Mouse (Mus musculus) layer of hippocampus, adult 9-11 months (tissue): ENCODE results near the gene Mab21l3.

Experiments used
- DNase-seq: peaks from one replicate; pipeline ENCODE4 v3.0.0; 2022

The Mab21l3 gene

GRCm38 (mm10) chr3:101800596-101801018 is 48.2 kb downstream of the Mab21l3 start:
- no peak for DNase-seq

- no peak for DNase-seq
Observed at GRCm38 (mm10) chr3:101799852-101800595, 48.7 kb downstream of the Mab21l3 start.

- no peak for DNase-seq
Observed at GRCm38 (mm10) chr3:101797830-101798709, 50.7 kb downstream of the Mab21l3 start.

- DNase-seq, result no peak
Observed at GRCm38 (mm10) chr3:101796212-101796611, 52.5 kb downstream of the Mab21l3 start.

- DNase-seq, result no peak
Observed at GRCm38 (mm10) chr3:101795387-101796039, 53.2 kb downstream of the Mab21l3 start.

GRCm38 (mm10) chr3:101794666-101795065 is 54.1 kb downstream of the Mab21l3 start:
- DNase-seq, result no peak

- DNase-seq, result no peak
Observed at GRCm38 (mm10) chr3:101794026-101794425, 54.7 kb downstream of the Mab21l3 start.

- DNase-seq, result no peak
Observed at GRCm38 (mm10) chr3:101792191-101792590, 56.6 kb downstream of the Mab21l3 start.

GRCm38 (mm10) chr3:101784768-101785424 is 63.9 kb downstream of the Mab21l3 start:
- DNase-seq, result no peak

- no peak for DNase-seq
Observed at GRCm38 (mm10) chr3:101783793-101784192, 65.0 kb downstream of the Mab21l3 start.

- no peak for DNase-seq
Observed at GRCm38 (mm10) chr3:101780874-101781483, 67.8 kb downstream of the Mab21l3 start.

- DNase-seq, result no peak
Observed at GRCm38 (mm10) chr3:101778896-101779665, 69.7 kb downstream of the Mab21l3 start.

GRCm38 (mm10) chr3:101775732-101776131 is 73.0 kb downstream of the Mab21l3 start:
- DNase-seq, result no peak

- no peak for DNase-seq
Observed at GRCm38 (mm10) chr3:101770540-101770939, 78.2 kb downstream of the Mab21l3 start.

GRCm38 (mm10) chr3:101763566-101763965 is 85.2 kb downstream of the Mab21l3 start:
- DNase-seq, result no peak
